Mouse (Mus musculus): ENCODE results near the gene Igsf3. TPM values are rescaled to one million over a fixed set of nuclear protein-coding genes. Genes with fewer than 3 reads are reported as not detected.

The Igsf3 gene
- polyA plus RNA-seq, 1 experiment from 2014 or later = 37.2 TPM

DNA sequence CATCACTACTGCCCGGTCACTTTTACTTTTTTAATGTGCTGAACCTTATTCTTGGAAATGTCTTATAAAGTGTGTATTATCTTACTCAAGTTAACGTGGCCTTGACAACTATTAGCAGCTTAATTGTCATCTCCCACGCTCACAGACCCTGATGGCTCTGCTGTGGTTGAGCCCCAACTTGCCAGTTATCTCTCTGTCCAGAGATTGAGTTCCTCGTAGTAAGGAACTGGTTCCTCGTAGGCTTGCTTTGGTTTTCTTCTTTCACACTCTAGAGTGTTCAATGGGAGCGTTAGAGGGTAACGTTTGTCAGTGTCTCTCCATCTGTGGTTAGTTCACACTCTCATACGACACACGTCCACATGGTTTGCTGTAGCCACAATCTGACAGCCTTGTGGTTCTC lies 92.8 kb downstream of the Igsf3 start:
- no peaks in the 10 kb centered on the region for H3K27me3 ChIP-seq
- TF ChIP-seq CTCF (IDR thresholded peaks at IDR 0.05) = no peak
- POLR2A ChIA-PET = no interaction called here
- in situ Hi-C loops (cut with MboI; ENCODE audit: low pct_unique_long_range_greater_than_20kb) = loop anchor here (5.0 kb wide), 1 partner anchor 497 kb away; no protein-coding TSS in a partner anchor
- ATAC-seq = no peak
- CTCF ChIA-PET = interaction anchor here (0.6 to 1.1 kb wide), 3 partner anchors 12 to 175 kb away, joined by 3 read pairs; no protein-coding TSS in a partner anchor
- DNase-seq (ENCODE audit: low read depth, low spot score) = no peak

DNA sequence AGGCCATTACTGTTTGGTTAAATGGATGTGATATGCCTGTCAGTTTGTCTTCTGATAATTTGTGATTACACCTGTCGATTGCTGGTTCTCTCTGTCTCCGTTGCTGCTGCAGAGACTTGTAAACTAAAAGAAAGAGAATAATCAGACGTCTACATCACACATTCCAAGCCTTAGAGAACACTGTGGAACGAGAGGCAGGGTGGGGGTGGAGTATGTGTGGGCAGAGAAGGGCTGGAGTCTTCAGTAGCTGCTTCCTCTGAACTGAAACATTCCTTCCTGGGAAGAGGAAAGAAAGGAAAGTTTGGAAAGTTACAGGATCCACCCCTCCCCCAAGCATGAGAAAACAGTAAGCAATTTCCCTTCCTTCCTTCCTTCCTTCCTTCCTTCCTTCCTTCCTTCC lies 95.0 kb downstream of the Igsf3 start:
- ChIA-PET POLR2A (no interaction called here), CTCF (interaction anchor here (1.1 to 3.1 kb wide), 3 partner anchors 22 to 176 kb away, joined by 4 to 9 read pairs (median 8); no protein-coding TSS in a partner anchor)
- ATAC-seq (no peak), DNase-seq (ENCODE audit: low read depth, low spot score) (no peak)
- in situ Hi-C loops (cut with MboI; ENCODE audit: low pct_unique_long_range_greater_than_20kb) = loop anchor here (5.0 kb wide), 1 partner anchor 500 kb away; no protein-coding TSS in a partner anchor
- no peaks in the 10 kb centered on the region for H3K27me3 ChIP-seq
- TF ChIP-seq CTCF (IDR thresholded peaks at IDR 0.05) = no peak

DNA sequence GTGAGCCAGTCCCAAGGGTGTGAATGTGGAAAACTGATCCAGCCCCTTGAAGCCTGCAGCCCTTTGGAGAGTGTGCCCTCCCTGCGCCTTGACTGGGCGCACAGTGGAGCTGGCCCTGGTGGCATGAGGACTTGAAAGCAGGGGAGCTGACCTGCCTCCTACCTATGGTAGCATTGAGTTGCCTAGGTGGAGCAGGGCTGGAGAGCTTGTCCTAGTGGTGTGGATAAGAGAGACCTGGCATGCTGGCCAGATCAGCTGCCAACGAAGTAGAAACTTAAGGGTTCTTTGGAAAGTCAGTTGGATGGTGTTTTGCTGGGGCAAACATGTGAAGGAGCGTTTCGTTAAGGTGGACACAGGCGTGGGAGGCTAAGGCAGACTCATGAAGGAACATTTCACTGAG lies 105.1 kb downstream of the Igsf3 start:
- in situ Hi-C loops (cut with MboI; ENCODE audit: low pct_unique_long_range_greater_than_20kb) = no loop called here
- TF ChIP-seq CTCF (IDR thresholded peaks at IDR 0.05) = no peak
- no peaks in the 10 kb centered on the region for H3K27me3 ChIP-seq
- POLR2A ChIA-PET = interaction anchor here (0.7 kb wide), 1 partner anchor 10 kb away, joined by 3 read pairs; no protein-coding TSS in a partner anchor
- ATAC-seq = no peak
- CTCF ChIA-PET = interaction anchor here (0.6 to 1.1 kb wide), 3 partner anchors 12 to 520 kb away, joined by 3 read pairs; no protein-coding TSS in a partner anchor
- no peak for DNase-seq (ENCODE audit: low read depth, low spot score)

DNA sequence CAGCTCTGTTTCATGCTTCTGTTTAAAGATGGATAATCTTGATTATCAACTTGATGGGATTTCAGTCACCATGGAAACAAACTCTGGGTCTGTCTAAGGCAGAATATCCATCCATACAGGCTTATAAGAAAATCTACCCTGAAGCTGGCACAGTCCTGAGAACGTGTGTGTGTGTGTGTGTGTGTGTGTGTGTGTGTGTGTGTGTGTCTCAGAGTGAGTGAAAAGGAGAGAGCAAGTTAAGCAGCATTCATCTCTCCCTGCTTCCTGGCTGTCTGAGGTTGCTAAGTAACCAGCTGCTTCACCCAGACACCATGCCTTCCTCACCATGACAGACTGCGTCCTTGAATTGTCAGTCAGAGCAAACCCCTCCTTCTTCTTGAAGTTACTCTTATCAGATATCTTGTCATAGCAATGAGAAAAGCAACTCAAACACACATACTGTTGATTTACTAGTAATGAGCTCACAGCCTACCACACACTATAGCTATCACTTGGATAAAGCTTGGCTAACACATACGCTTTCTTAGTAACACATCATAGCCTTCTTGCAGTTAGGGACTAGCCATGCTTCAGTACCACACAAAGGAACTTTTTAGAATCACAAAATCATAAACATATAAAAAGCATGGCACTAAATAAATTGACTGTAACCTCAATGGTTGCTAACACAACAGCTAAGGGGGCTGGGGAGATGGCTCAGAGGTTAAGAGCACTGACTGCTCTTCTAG lies 106.5 kb downstream of the Igsf3 start:
- TF ChIP-seq CTCF (IDR thresholded peaks at IDR 0.05) = no peak
- in situ Hi-C loops (cut with MboI; ENCODE audit: low pct_unique_long_range_greater_than_20kb) = no loop called here
- ATAC-seq (no peak), DNase-seq (ENCODE audit: low read depth, low spot score) (no peak)
- CTCF ChIA-PET = interaction anchor here (0.8 to 2.0 kb wide), 4 partner anchors 10 to 329 kb away, joined by 3 to 5 read pairs (median 3); no protein-coding TSS in a partner anchor
- H3K27me3 ChIP-seq = no peaks in the 10 kb centered on the region
- POLR2A ChIA-PET = interaction anchor here (0.6 kb wide), 1 partner anchor 374 kb away, joined by 3 read pairs; no protein-coding TSS in a partner anchor

- in situ Hi-C loops (cut with MboI; ENCODE audit: low pct_unique_long_range_greater_than_20kb) = no loop called here
- ATAC-seq (no peak), DNase-seq (ENCODE audit: low read depth, low spot score) (no peak)
- ChIA-PET POLR2A (no interaction called here), CTCF (interaction anchor here (0.9 to 1.9 kb wide), 8 partner anchors 9 to 517 kb away, joined by 3 to 6 read pairs (median 4); no protein-coding TSS in a partner anchor)
- no peak for TF ChIP-seq CTCF (IDR thresholded peaks at IDR 0.05)
- H3K27me3 ChIP-seq = no peaks in the 10 kb centered on the region
These were observed 109.3 kb downstream of the Igsf3 start for GRCm38 (mm10) chr3:101486054-101486765.

DNA sequence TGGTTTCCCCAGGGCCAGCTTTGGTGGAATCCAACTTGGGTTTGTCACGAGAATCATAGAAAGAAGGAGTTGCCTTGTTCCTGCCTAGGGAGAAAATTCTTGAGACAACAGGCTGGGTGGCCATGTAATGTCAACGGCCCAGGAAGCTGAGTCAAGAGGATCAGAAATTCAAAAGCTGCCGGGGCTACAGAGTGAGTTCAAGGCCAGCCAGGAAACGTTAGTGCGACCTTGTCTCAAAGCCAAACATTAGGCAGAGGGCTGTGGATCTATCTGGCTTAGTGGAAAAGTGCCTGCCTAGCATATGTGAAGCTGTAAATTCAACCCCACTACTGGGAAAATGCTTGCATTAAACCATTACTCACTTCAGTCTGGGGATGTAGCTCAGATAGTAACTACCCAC lies 110.6 kb downstream of the Igsf3 start:
- CTCF ChIA-PET = interaction anchor here (1.0 to 1.2 kb wide), 2 partner anchors 110 to 325 kb away, joined by 3 to 5 read pairs; no protein-coding TSS in a partner anchor
- TF ChIP-seq CTCF (IDR thresholded peaks at IDR 0.05) = no peak
- POLR2A ChIA-PET = no interaction called here

GRCm38 (mm10) chr3:101488204-101488603 lies 111.3 kb downstream of the Igsf3 start:
- no peak for DNase-seq (ENCODE audit: low read depth, low spot score)
- no peak for ATAC-seq
- ChIA-PET CTCF (interaction anchor here (1.2 kb wide), 1 partner anchor 325 kb away, joined by 5 read pairs; no protein-coding TSS in a partner anchor), POLR2A (no interaction called here)
- in situ Hi-C loops (cut with MboI; ENCODE audit: low pct_unique_long_range_greater_than_20kb) = no loop called here
- H3K27me3 ChIP-seq = no peaks in the 10 kb centered on the region
- TF ChIP-seq CTCF (IDR thresholded peaks at IDR 0.05) = no peak

More for the DNA sequence above, 110.6 kb downstream of the Igsf3 start:
- DNase-seq (ENCODE audit: low read depth, low spot score) (no peak), ATAC-seq (no peak)
- in situ Hi-C loops (cut with MboI; ENCODE audit: low pct_unique_long_range_greater_than_20kb) = no loop called here
- H3K27me3 ChIP-seq = no peaks in the 10 kb centered on the region

DNA sequence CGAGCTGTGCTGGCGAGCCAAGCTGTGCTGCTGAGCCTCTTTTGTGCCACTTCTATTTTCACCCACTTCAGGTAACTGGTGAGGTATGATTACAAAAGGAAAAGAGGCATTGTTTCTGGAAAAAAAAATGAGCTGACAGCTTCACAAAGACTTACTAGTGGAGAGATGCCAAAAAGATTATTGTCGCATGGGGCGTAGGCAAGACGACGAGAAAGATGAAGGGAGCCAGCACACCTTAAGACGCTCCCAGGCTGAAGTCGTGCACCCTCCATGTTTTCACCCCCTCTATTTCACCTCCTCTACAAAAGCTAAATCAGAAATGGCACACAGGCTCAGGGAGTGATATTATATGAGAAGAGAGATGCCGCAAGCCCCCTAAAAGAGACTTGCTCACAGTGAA lies 113.6 kb downstream of the Igsf3 start:
- CTCF ChIA-PET = interaction anchor here (1.0 to 8.8 kb wide), 2 partner anchors 118 to 320 kb away, joined by 3 to 214 read pairs; no protein-coding TSS in a partner anchor
- in situ Hi-C loops (cut with MboI; ENCODE audit: low pct_unique_long_range_greater_than_20kb) = loop anchor here (10.0 kb wide), 2 partner anchors 574 to 724 kb away; no protein-coding TSS in a partner anchor
- H3K27me3 ChIP-seq = no peaks in the 10 kb centered on the region
- ATAC-seq (no peak), DNase-seq (ENCODE audit: low read depth, low spot score) (no peak)
- POLR2A ChIA-PET = no interaction called here
- TF ChIP-seq CTCF (IDR thresholded peaks at IDR 0.05) = no peak

GRCm38 (mm10) chr3:101492908-101493307 lies 116.0 kb downstream of the Igsf3 start:
- ATAC-seq (no peak), DNase-seq (ENCODE audit: low read depth, low spot score) (no peak)
- TF ChIP-seq CTCF (IDR thresholded peaks at IDR 0.05) = no peak
- ChIA-PET POLR2A (interaction anchor here (0.9 to 3.4 kb wide), 3 partner anchors 11 to 109 kb away, joined by 3 to 23 read pairs (median 5); no protein-coding TSS in a partner anchor), CTCF (interaction anchor here (0.8 to 9.1 kb wide), 16 partner anchors 9 to 524 kb away, joined by 3 to 214 read pairs (median 5); no protein-coding TSS in a partner anchor)
- no peaks in the 10 kb centered on the region for H3K27me3 ChIP-seq
- in situ Hi-C loops (cut with MboI; ENCODE audit: low pct_unique_long_range_greater_than_20kb) = loop anchor here (10.0 kb wide), 2 partner anchors 572 to 722 kb away; no protein-coding TSS in a partner anchor

GRCm38 (mm10) chr3:101493937-101494459 lies 117.1 kb downstream of the Igsf3 start:
- ChIA-PET CTCF (interaction anchor here (0.7 to 9.1 kb wide), 31 partner anchors 10 to 749 kb away, joined by 3 to 214 read pairs (median 4); no protein-coding TSS in a partner anchor), POLR2A (interaction anchor here (0.5 to 3.4 kb wide), 12 partner anchors 10 to 318 kb away, joined by 3 to 23 read pairs (median 4); no protein-coding TSS in a partner anchor)
- ATAC-seq (peak; percentile 53), DNase-seq (ENCODE audit: low read depth, low spot score) (peak; percentile 96)
- TF ChIP-seq CTCF (IDR thresholded peaks at IDR 0.05) = no peak
- no peaks in the 10 kb centered on the region for H3K27me3 ChIP-seq
- in situ Hi-C loops (cut with MboI; ENCODE audit: low pct_unique_long_range_greater_than_20kb) = loop anchor here (10.0 kb wide), 2 partner anchors 571 to 721 kb away; no protein-coding TSS in a partner anchor

All from Patski (cell line).